Mouse (Mus musculus): ENCODE data around the gene Prkd3. TPM values are rescaled to one million over a fixed set of nuclear protein-coding genes. Genes with fewer than 3 reads are reported as not detected.

Prkd3 gene
- polyA plus RNA-seq, 1 experiment from 2014 or later, result 9.4 TPM

DNA sequence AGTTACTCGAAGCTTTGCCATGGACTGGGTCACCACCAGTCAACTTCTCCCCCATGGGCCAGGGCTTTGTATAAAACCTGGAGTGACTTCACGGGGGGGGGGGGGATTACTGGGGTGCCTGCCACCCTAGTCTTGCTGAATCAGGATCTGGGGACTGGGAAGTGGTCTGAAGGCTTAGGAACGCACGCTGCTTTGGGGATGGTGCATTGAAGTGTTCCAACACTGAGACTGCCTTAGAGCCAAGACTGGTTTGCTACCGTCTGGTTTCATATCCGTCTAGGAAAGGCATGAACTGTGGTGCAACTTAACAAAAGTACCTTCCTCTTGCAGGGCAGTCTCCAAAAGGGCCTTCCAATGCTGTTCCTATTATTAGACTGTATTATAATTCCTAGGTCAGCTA, 102.9 kb downstream of the Prkd3 start:
- Histone ChIP-seq H3K9me3 (replicated peaks) (no peaks in the 10 kb centered on the region), H3K9ac (replicated peaks) (no peak overlapping the region), H3K27me3 (replicated peaks) (no peaks in the 10 kb centered on the region), H3K4me2 (peak overlapping the region; percentile 82), H3K4me3 (replicated peaks) (peak overlapping the region; percentile 80; the same call in 1 of the 2 replicates), H3K27ac (replicated peaks) (no peak overlapping the region), H3K36me3 (peaks cover 34% of the 10 kb centered on the region), H3K4me1 (peaks cover 16% of the 10 kb centered on the region)
- ATAC-seq (ENCODE audit: low FRiP score), result no peak
- 51% methylated on average over 6 of the region's 6 CpGs for WGBS

DNA sequence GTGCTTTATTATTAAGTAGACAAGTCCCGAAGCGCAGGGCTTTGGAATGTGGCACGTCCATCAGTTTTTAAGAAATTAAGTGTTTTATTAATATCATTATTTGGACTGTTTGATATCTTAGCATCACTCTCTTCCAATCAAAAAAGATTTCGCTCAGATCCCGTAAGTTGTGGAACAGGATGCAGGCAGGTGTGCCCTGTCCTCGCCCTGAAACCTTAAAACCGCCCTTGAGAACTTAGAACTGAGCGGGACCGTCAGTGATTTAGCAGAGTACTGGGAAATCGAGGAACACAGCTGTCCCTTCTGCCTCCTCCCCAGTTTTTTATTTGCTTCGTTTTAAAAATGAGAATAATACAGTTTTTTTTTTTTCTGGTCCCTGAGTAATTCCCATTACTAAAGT, 103.7 kb downstream of the Prkd3 start:
- peak overlapping the region; percentile 80 for H3K4me3 ChIP-seq (replicated peaks)
- H3K4me2 ChIP-seq, result peak overlapping the region; percentile 82
- peak overlapping the region; percentile 90 for H3K27ac ChIP-seq (replicated peaks)
- peaks cover 27% of the 10 kb centered on the region for H3K36me3 ChIP-seq
- H3K9ac ChIP-seq (replicated peaks), result peak overlapping the region; percentile 87
- no peaks in the 10 kb centered on the region for H3K27me3 ChIP-seq (replicated peaks)
- no peaks in the 10 kb centered on the region for H3K9me3 ChIP-seq (replicated peaks)
- H3K4me1 ChIP-seq, result peaks cover 16% of the 10 kb centered on the region
- 2% methylated on average over 11 of the region's 11 CpGs for WGBS
- no peak for ATAC-seq (ENCODE audit: low FRiP score)

DNA sequence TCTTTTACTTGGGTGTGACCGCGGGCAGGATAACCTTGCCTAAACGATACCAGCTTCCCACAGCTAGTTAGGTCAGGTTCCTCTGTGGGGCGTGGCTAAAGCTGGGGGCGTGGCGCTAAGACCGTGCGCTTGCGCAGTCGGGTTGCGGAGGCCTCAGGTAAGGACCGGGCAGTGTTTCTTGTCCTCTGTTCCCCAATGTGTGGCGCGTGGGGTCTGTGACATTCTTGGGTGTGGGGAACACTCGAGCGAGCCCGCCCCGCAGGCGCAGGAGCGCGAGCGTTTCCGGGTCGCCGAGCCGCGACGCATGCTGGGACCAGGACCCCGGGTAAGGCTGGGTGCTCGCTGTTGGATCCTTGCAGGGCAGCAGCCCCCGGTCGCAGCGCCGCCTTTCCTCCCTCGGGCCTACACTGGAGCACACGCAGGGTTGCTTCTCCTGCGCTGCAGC, 104.2 kb downstream of the Prkd3 start, which contains the start of gene Cebpzos:
Gene Cebpzos (plus strand): TSS at position 132 of the 445 bp plus-strand sequence.
- Histone ChIP-seq H3K9me3 (replicated peaks) (no peaks in the 10 kb centered on the region), H3K27ac (replicated peaks) (peak within 1 kb of the TSS; percentile 90), H3K36me3 (peaks cover 22% of the 10 kb centered on the region), H3K27me3 (replicated peaks) (no peaks in the 10 kb centered on the region), H3K4me2 (peak within 1 kb of the TSS; percentile 82), H3K4me1 (peaks cover 16% of the 10 kb centered on the region), H3K9ac (replicated peaks) (peak within 1 kb of the TSS; percentile 87), H3K4me3 (replicated peaks) (peak within 1 kb of the TSS; percentile 80)
- ATAC-seq (ENCODE audit: low FRiP score), result peak; percentile 97
- under 1% methylated on average over 37 of the region's 37 CpGs for WGBS

DNA sequence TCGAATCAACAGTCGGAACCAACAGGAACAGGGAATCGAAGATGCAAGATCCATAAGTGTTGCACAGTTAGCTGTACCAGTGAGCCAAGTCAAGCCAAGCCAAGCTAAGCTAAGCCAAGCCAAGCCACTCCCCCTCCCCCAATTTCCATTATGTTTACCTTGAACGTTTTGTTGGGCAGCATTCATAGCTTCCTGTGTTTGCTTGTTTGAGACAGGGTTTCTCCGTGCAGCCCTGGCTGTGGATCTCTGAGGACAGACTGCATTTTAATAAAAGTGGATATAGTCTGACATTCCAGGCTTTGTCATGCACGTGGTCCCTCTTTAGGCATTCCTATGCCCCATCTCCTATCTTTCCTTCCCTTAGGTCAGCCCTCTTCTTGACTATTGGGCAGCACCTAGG, 104.8 kb downstream of the Prkd3 start:
- Histone ChIP-seq H3K36me3 (peaks cover 17% of the 10 kb centered on the region), H3K9me3 (replicated peaks) (no peaks in the 10 kb centered on the region), H3K4me3 (replicated peaks) (peak overlapping the region; percentile 80), H3K4me1 (peaks cover 16% of the 10 kb centered on the region), H3K27ac (replicated peaks) (peak overlapping the region; percentile 90), H3K9ac (replicated peaks) (peak overlapping the region; percentile 87), H3K27me3 (replicated peaks) (no peaks in the 10 kb centered on the region), H3K4me2 (peak overlapping the region; percentile 82)
- ATAC-seq (ENCODE audit: low FRiP score), result peak; percentile 40
- 57% methylated on average over 6 of the region's 6 CpGs for WGBS

DNA sequence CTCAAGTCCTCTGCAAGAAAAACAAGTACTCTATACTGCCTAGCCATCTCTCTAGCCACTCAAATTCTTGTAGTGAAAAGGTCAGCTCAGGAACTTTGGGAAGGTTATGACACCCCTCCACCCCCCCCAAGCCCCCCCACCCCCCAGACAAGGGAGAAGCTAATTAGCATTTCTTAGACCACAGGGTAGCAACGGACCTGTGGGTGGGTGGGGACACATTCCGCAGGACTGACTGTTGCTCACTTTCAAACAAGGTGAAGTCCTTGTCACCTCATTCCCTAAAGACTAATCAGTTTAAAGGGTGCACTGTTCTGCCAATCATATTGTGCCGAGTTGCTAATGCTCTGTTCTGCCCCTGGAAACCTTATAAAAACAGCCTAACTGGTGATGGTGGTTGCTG, 106.7 kb downstream of the Prkd3 start:
- no peak for ATAC-seq (ENCODE audit: low FRiP score)
- no peak overlapping the region for H3K4me3 ChIP-seq (replicated peaks)
- H3K27me3 ChIP-seq (replicated peaks), result no peaks in the 10 kb centered on the region
- WGBS, result 69% methylated on average over 3 of the region's 3 CpGs
- no peaks in the 10 kb centered on the region for H3K9me3 ChIP-seq (replicated peaks)
- H3K4me1 ChIP-seq, result peaks cover 16% of the 10 kb centered on the region
- H3K36me3 ChIP-seq, result peaks cover 2% of the 10 kb centered on the region; the same call in 1 of the 2 replicates
- no peak overlapping the region for H3K4me2 ChIP-seq
- H3K27ac ChIP-seq (replicated peaks), result no peak overlapping the region
- no peak overlapping the region for H3K9ac ChIP-seq (replicated peaks)

DNA sequence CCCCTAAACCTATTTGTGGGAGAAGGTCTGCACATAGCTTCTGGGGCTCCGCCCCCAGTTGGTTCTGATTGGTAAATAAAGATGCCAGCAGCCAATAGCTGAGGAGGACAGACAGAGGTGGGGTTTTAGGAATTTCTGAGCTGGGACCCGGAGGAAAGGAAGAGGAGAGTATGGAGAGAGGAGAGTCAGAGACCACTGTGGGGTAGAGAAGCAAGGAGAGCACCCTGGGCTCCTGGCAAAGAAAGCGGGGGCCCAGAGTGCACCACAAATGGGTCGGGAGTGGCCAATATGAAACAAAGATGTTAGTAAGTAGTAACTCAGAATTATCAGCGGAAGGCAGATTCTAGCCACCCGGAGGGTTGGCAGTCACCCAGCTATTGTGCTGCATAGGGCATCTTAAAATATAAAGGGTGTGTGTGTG, 107.7 kb downstream of the Prkd3 start:
- peak overlapping the region; percentile 41 for H3K4me3 ChIP-seq (replicated peaks)
- H3K27ac ChIP-seq (replicated peaks), result peak overlapping the region; percentile 33
- H3K27me3 ChIP-seq (replicated peaks), result no peaks in the 10 kb centered on the region
- H3K4me2 ChIP-seq, result peak overlapping the region; percentile 54
- ATAC-seq (ENCODE audit: low FRiP score), result peak; percentile 43
- H3K4me1 ChIP-seq, result peaks cover 16% of the 10 kb centered on the region
- H3K9ac ChIP-seq (replicated peaks), result no peak overlapping the region
- no peaks in the 10 kb centered on the region for H3K36me3 ChIP-seq
- whole genome bisulfite sequencing, result 34% methylated on average over 6 of the region's 6 CpGs
- H3K9me3 ChIP-seq (replicated peaks), result no peaks in the 10 kb centered on the region

DNA sequence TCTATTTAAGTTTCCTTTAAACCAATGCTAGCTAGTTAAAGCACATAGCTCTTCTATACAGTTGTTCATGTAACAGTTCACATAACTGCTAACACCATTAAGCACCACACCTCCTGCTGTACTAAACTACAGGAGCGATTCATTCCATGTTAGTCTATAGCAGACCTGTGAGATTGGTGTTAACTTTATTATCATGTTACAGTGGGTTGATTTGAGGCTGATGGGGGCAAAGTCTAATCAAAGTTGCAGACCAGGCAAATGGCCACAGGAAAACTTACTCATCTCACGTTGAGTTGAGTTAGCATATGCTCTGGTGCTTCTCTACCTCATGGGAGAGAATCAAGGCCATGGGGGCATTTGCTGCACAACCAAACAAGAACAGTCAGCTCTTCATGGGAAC, 111.2 kb downstream of the Prkd3 start:
- Histone ChIP-seq H3K9me3 (replicated peaks) (no peaks in the 10 kb centered on the region), H3K27me3 (replicated peaks) (no peaks in the 10 kb centered on the region), H3K27ac (replicated peaks) (no peak overlapping the region), H3K4me2 (no peak overlapping the region), H3K36me3 (no peaks in the 10 kb centered on the region), H3K4me3 (replicated peaks) (no peak overlapping the region), H3K4me1 (no peaks in the 10 kb centered on the region), H3K9ac (replicated peaks) (no peak overlapping the region)
- ATAC-seq (ENCODE audit: low FRiP score), result no peak
- 85% methylated on average over 2 of the region's 2 CpGs for WGBS

DNA sequence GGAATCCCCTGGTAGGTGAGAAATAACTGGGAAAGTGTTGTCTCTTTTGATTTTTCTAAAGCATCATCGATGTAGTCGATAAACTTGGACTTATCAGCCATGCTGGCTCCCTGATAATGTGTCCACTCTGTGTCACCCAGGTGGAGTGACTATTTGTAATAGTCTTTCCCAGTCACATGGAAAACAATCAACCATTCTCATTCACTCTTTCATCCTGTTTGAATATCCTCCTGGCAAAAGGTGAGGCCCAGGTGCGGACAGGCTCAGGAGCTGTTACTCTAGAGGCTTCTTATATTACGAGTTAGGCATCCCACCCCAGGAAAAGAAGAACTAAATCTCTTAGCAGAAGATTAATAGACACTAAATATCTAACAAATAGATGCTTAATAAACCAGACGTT, 113.7 kb downstream of the Prkd3 start, which contains the start of gene Sult6b1:
Gene Sult6b1 (minus strand): TSS at position 101 of the 400 bp plus-strand sequence.
- no peak within 1 kb of the TSS for H3K9ac ChIP-seq (replicated peaks)
- no peak within 1 kb of the TSS for H3K4me2 ChIP-seq
- H3K4me1 ChIP-seq, result no peaks in the 10 kb centered on the region
- no peaks in the 10 kb centered on the region for H3K36me3 ChIP-seq
- no peak within 1 kb of the TSS for H3K27ac ChIP-seq (replicated peaks)
- WGBS, result 88% methylated on average over 5 of the region's 5 CpGs
- H3K4me3 ChIP-seq (replicated peaks), result no peak within 1 kb of the TSS
- H3K9me3 ChIP-seq (replicated peaks), result no peaks in the 10 kb centered on the region
- ATAC-seq (ENCODE audit: low FRiP score), result no peak
- H3K27me3 ChIP-seq (replicated peaks), result no peaks in the 10 kb centered on the region

DNA sequence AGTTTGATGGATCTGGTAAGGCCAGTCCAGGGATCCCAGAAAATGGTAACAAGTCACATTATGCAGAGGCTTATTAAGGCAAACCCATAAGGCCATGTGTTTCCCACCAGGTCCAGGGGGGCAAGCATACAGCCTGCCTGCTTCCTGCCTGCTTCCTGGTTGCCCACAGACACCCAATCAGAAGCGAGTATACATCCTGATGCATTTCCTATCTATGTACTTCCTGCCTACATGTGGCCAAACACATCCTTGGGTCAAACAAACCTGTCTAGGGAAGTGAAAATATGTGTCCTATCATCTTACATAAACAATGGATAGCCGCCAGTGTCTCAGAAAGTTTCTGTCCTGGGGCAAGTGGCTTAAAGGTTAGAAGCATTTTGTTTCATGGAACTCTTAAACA, 117.5 kb downstream of the Prkd3 start:
- no peak for ATAC-seq (ENCODE audit: low FRiP score)
- H3K36me3 ChIP-seq, result no peaks in the 10 kb centered on the region
- 90% methylated on average over 2 of the region's 2 CpGs for WGBS

More for the DNA sequence above, 117.5 kb downstream of the Prkd3 start:
- no peak overlapping the region for H3K27ac ChIP-seq (replicated peaks)
- H3K9me3 ChIP-seq (replicated peaks), result no peaks in the 10 kb centered on the region
- no peak overlapping the region for H3K9ac ChIP-seq (replicated peaks)
- H3K27me3 ChIP-seq (replicated peaks), result no peaks in the 10 kb centered on the region
- no peaks in the 10 kb centered on the region for H3K4me1 ChIP-seq
- H3K4me3 ChIP-seq (replicated peaks), result no peak overlapping the region
- H3K4me2 ChIP-seq, result no peak overlapping the region

Other genes starting within 250 kb of the Prkd3 start
- 17.5 and 17.7 TPM in 2 replicates for gene Heatr5b, start 185.5 kb downstream of the Prkd3 start, polyA plus RNA-seq (2015; fragmentation: Nextera tagmentation; extraction: Ambion mirVana)
- gene Gpatch11, start 185.2 kb downstream of the Prkd3 start, polyA plus RNA-seq (2015; fragmentation: Nextera tagmentation; extraction: Ambion mirVana), result 61.3 and 67.3 TPM in 2 replicates
- 3.6 and 6.0 TPM in 2 replicates for gene Eif2ak2, start 138.2 kb downstream of the Prkd3 start, polyA plus RNA-seq (2015; fragmentation: Nextera tagmentation; extraction: Ambion mirVana)
- gene Sult6b1, start 113.8 kb downstream of the Prkd3 start, polyA plus RNA-seq (2015; fragmentation: Nextera tagmentation; extraction: Ambion mirVana), result 0.13 TPM in 1 of 2 replicates, not detected in the other
- gene Cebpzos, start 104.3 kb downstream of the Prkd3 start, polyA plus RNA-seq (2015; fragmentation: Nextera tagmentation; extraction: Ambion mirVana), result 113 and 125 TPM in 2 replicates
- gene Cebpz, start 83.8 kb downstream of the Prkd3 start, polyA plus RNA-seq (2015; fragmentation: Nextera tagmentation; extraction: Ambion mirVana), result 38.7 and 46.5 TPM in 2 replicates
- 67.0 and 68.2 TPM in 2 replicates for gene Ndufaf7, start 83.7 kb downstream of the Prkd3 start, polyA plus RNA-seq (2015; fragmentation: Nextera tagmentation; extraction: Ambion mirVana)
- 24.3 and 24.5 TPM in 2 replicates for gene Qpct, start 31.1 kb upstream of the Prkd3 start, polyA plus RNA-seq (2015; fragmentation: Nextera tagmentation; extraction: Ambion mirVana)